Mouse (Mus musculus): ENCODE data around the gene Atad2b. TPM values are rescaled to one million over a fixed set of nuclear protein-coding genes. Genes with fewer than 3 reads are reported as not detected.
"Not testable (repeated sequence)": the region's sequence is repeated elsewhere in the genome, so short reads cannot be mapped to it uniquely, and the experiment has no call there.

The Atad2b gene
- polyA plus RNA-seq, 1 experiment from 2014 or later: 12.4 TPM

GRCm38 (mm10) chr12:4917805-4918591 lies 845 bp downstream of the Atad2b start:
- DNase-seq (ENCODE audit: low spot score): peak; percentile 81
- peaks cover 23% of the 10 kb centered on the region for H3K4me1 ChIP-seq
- no peaks in the 10 kb centered on the region for H3K36me3 ChIP-seq
- H3K27me3 ChIP-seq (ENCODE audit: low read depth, poor library complexity, severe bottlenecking): no peaks in the 10 kb centered on the region
- H3K27ac ChIP-seq (replicated peaks): peak overlapping the region; percentile 99
- H3K9me3 ChIP-seq (replicated peaks): no peaks in the 10 kb centered on the region
- WGBS: under 1% methylated on average over 48 of the region's 48 CpGs
- H3K4me3 ChIP-seq: peak overlapping the region; percentile 91

- 96% methylated on average over 2 of the region's 2 CpGs for WGBS
These were observed 11.0 kb downstream of the Atad2b start for GRCm38 (mm10) chr12:4928197-4928596.

GRCm38 (mm10) chr12:4930820-4931548 lies 13.8 kb downstream of the Atad2b start:
- H3K27me3 ChIP-seq (ENCODE audit: low read depth, poor library complexity, severe bottlenecking): no peaks in the 10 kb centered on the region
- H3K4me3 ChIP-seq: no peak overlapping the region
- 95% methylated on average over 3 of the region's 3 CpGs for WGBS
- no peaks in the 10 kb centered on the region for H3K9me3 ChIP-seq (replicated peaks)
- DNase-seq (ENCODE audit: low spot score): no peak
- no peaks in the 10 kb centered on the region for H3K4me1 ChIP-seq
- H3K36me3 ChIP-seq: peaks cover 12% of the 10 kb centered on the region
- H3K27ac ChIP-seq (replicated peaks): no peak overlapping the region

More at GRCm38 (mm10) chr12:4928197-4928596, 11.0 kb downstream of the Atad2b start:
- H3K4me3 ChIP-seq: no peak overlapping the region
- no peak for DNase-seq (ENCODE audit: low spot score)
- no peak overlapping the region for H3K27ac ChIP-seq (replicated peaks)
- no peaks in the 10 kb centered on the region for H3K27me3 ChIP-seq (ENCODE audit: low read depth, poor library complexity, severe bottlenecking)
- no peaks in the 10 kb centered on the region for H3K4me1 ChIP-seq
- H3K9me3 ChIP-seq (replicated peaks): no peaks in the 10 kb centered on the region
- H3K36me3 ChIP-seq: peaks cover 18% of the 10 kb centered on the region

- H3K9me3 ChIP-seq (replicated peaks): no peaks in the 10 kb centered on the region
- H3K4me3 ChIP-seq: no peak overlapping the region
- H3K27me3 ChIP-seq (ENCODE audit: low read depth, poor library complexity, severe bottlenecking): no peaks in the 10 kb centered on the region
- WGBS: 96% methylated on average over 1 of the region's 1 CpGs
- no peak overlapping the region for H3K27ac ChIP-seq (replicated peaks)
- peaks cover 95% of the 10 kb centered on the region for H3K36me3 ChIP-seq
- no peak for DNase-seq (ENCODE audit: low spot score)
- H3K4me1 ChIP-seq: no peaks in the 10 kb centered on the region
These were observed 35.1 kb downstream of the Atad2b start for GRCm38 (mm10) chr12:4952272-4952671.

GRCm38 (mm10) chr12:4953156-4953555 lies 36.0 kb downstream of the Atad2b start:
- Histone ChIP-seq H3K9me3 (replicated peaks) (no peaks in the 10 kb centered on the region), H3K4me3 (no peak overlapping the region), H3K36me3 (peaks cover 92% of the 10 kb centered on the region), H3K4me1 (no peaks in the 10 kb centered on the region), H3K27me3 (ENCODE audit: low read depth, poor library complexity, severe bottlenecking) (no peaks in the 10 kb centered on the region), H3K27ac (replicated peaks) (no peak overlapping the region)
- no peak for DNase-seq (ENCODE audit: low spot score)
- WGBS: 92% methylated on average over 4 of the region's 4 CpGs

GRCm38 (mm10) chr12:4972939-4973338 lies 55.8 kb downstream of the Atad2b start:
- no peak overlapping the region for H3K27ac ChIP-seq (replicated peaks)
- H3K9me3 ChIP-seq (replicated peaks): no peaks in the 10 kb centered on the region
- no peaks in the 10 kb centered on the region for H3K4me1 ChIP-seq
- H3K27me3 ChIP-seq (ENCODE audit: low read depth, poor library complexity, severe bottlenecking): no peaks in the 10 kb centered on the region
- no peak overlapping the region for H3K4me3 ChIP-seq
- peaks cover 70% of the 10 kb centered on the region for H3K36me3 ChIP-seq
- 42% methylated on average over 1 of the region's 1 CpGs for WGBS
- peak; percentile 55 for DNase-seq (ENCODE audit: low spot score)

GRCm38 (mm10) chr12:4978324-4978723 lies 61.2 kb downstream of the Atad2b start:
- H3K27ac ChIP-seq (replicated peaks): no peak overlapping the region
- no peaks in the 10 kb centered on the region for H3K27me3 ChIP-seq (ENCODE audit: low read depth, poor library complexity, severe bottlenecking)
- H3K4me1 ChIP-seq: no peaks in the 10 kb centered on the region
- no peak overlapping the region for H3K4me3 ChIP-seq
- H3K36me3 ChIP-seq: peaks cover 94% of the 10 kb centered on the region
- no peak for DNase-seq (ENCODE audit: low spot score)
- WGBS: 95% methylated on average over 6 of the region's 6 CpGs
- no peaks in the 10 kb centered on the region for H3K9me3 ChIP-seq (replicated peaks)

GRCm38 (mm10) chr12:4996981-4997380 lies 79.8 kb downstream of the Atad2b start:
- H3K36me3 ChIP-seq: peaks cover 16% of the 10 kb centered on the region; the same call in 1 of the 2 replicates
- DNase-seq (ENCODE audit: low spot score): no peak
- no peaks in the 10 kb centered on the region for H3K4me1 ChIP-seq
- H3K27ac ChIP-seq (replicated peaks): no peak overlapping the region
- no peaks in the 10 kb centered on the region for H3K9me3 ChIP-seq (replicated peaks)
- no peak overlapping the region for H3K4me3 ChIP-seq
- H3K27me3 ChIP-seq (ENCODE audit: low read depth, poor library complexity, severe bottlenecking): no peaks in the 10 kb centered on the region

- WGBS: 83% methylated on average over 3 of the region's 3 CpGs
- no peak overlapping the region for H3K27ac ChIP-seq (replicated peaks)
- peaks cover 40% of the 10 kb centered on the region for H3K36me3 ChIP-seq
- no peaks in the 10 kb centered on the region for H3K9me3 ChIP-seq (replicated peaks)
- DNase-seq (ENCODE audit: low spot score): no peak
- no peak overlapping the region for H3K4me3 ChIP-seq
- H3K4me1 ChIP-seq: peaks cover 8% of the 10 kb centered on the region; the same call in 1 of the 2 replicates
- no peaks in the 10 kb centered on the region for H3K27me3 ChIP-seq (ENCODE audit: low read depth, poor library complexity, severe bottlenecking)
These were observed 88.2 kb downstream of the Atad2b start for GRCm38 (mm10) chr12:5005338-5005737.

GRCm38 (mm10) chr12:5005776-5006175 lies 88.6 kb downstream of the Atad2b start:
- not testable (repeated sequence) for H3K27ac ChIP-seq (replicated peaks); H3K9me3 ChIP-seq (replicated peaks); DNase-seq (ENCODE audit: low spot score); H3K4me3 ChIP-seq; H3K27me3 ChIP-seq (ENCODE audit: low read depth, poor library complexity, severe bottlenecking); H3K4me1 ChIP-seq
- WGBS: 56% methylated on average over 3 of the region's 3 CpGs
- H3K36me3 ChIP-seq: peaks cover 41% of the 10 kb centered on the region

GRCm38 (mm10) chr12:5008638-5009037 lies 91.5 kb downstream of the Atad2b start:
- H3K27ac ChIP-seq (replicated peaks); H3K27me3 ChIP-seq (ENCODE audit: low read depth, poor library complexity, severe bottlenecking); H3K9me3 ChIP-seq (replicated peaks); H3K4me1 ChIP-seq; DNase-seq (ENCODE audit: low spot score); H3K4me3 ChIP-seq: not testable (repeated sequence)
- WGBS: 82% methylated on average over 2 of the region's 2 CpGs
- peaks cover 49% of the 10 kb centered on the region for H3K36me3 ChIP-seq

GRCm38 (mm10) chr12:5025226-5025861 lies 108.2 kb downstream of the Atad2b start:
- DNase-seq (ENCODE audit: low spot score): no peak
- Histone ChIP-seq H3K4me3 (no peak overlapping the region), H3K27ac (replicated peaks) (no peak overlapping the region), H3K27me3 (ENCODE audit: low read depth, poor library complexity, severe bottlenecking) (no peaks in the 10 kb centered on the region), H3K4me1 (no peaks in the 10 kb centered on the region), H3K36me3 (peaks cover 52% of the 10 kb centered on the region), H3K9me3 (replicated peaks) (no peaks in the 10 kb centered on the region)
- 95% methylated on average over 10 of the region's 10 CpGs for WGBS

- no peaks in the 10 kb centered on the region for H3K27me3 ChIP-seq (ENCODE audit: low read depth, poor library complexity, severe bottlenecking)
- no peak overlapping the region for H3K4me3 ChIP-seq
- H3K4me1 ChIP-seq: no peaks in the 10 kb centered on the region
- 90% methylated on average over 5 of the region's 5 CpGs for WGBS
- H3K9me3 ChIP-seq (replicated peaks): no peaks in the 10 kb centered on the region
- DNase-seq (ENCODE audit: low spot score): no peak
- no peak overlapping the region for H3K27ac ChIP-seq (replicated peaks)
- peaks cover 88% of the 10 kb centered on the region for H3K36me3 ChIP-seq
These were observed 111.9 kb downstream of the Atad2b start for GRCm38 (mm10) chr12:5029035-5029434.
